Mouse (Mus musculus): ENCODE measurements around the gene Tenm3. TPM values are rescaled to one million over a fixed set of nuclear protein-coding genes. Genes with fewer than 3 reads are reported as not detected.

Gene Tenm3
- total RNA-seq, 2 experiments from 2014 or later, result 62.2 to 70.6 TPM

DNA sequence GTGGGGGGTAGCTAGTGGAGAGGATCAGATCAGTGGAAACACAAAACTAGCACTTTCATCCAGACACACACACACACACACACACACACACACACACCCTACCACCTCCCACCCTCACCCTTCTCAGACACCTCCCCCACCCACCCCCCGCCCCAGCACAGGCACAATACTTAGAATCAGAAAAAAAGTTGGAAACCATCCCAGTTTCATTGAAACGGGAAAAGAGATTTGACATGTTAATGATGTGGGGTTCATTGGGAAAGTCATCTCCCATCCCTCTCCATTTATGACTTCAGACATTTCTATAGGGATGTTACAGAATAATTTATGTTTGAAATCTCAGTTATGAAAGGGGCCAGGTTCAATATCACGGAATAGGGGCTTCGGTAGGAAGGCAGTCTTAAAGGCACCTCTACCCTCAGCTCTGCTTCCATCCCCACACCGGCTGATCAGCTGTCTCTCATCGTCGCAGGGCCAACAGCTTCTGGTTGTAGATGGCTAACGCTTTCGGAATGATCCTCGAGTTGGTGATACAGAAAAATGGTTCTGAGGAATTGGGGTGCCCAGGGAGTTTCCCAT is 231.7 kb downstream of the Tenm3 start:
- DNase-seq (ENCODE audit: low spot score in 2 of 2), result no peak
- intact Hi-C loops (cut with DNase I), result no loop called here

DNA sequence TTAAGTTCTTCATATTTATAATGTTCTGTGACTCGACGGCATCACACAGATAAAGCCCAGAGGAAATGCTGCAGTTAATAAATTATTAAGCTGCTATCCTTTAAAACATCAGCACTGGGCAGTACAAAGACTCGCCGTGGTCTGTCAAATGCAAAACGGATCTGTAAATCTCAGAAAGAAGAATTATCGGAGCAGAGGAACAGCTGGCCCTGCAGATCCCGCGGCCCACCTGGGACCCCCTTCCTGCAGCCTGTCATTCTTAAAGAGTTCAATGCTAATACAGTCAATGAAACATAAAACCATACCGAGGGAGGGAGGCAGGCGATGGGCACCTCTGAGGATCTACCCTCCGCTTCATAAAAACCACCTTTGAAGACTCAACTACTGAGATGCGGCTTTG is 232.6 kb downstream of the Tenm3 start:
- DNase-seq (ENCODE audit: low spot score in 2 of 2), result no peak
- intact Hi-C loops (cut with DNase I), result no loop called here

DNA sequence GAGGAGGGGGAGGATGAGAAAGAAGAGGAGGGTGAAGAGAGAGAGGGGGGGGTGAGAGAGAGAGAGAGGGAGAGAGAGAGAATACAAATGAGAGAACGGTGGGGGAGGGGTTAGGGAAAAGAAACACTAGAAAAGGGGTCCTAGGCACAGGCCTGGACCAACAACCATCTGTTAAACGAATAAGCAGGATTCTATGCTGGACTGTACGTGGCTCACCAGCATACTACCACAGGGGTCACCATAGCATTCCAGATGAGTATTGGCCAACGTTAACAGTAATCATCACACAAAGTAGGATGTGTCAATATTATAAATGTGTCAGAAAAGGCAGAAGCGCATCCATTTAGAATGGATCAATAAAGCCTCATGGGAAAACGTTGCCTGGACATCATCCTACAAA is 233.4 kb downstream of the Tenm3 start:
- DNase-seq (ENCODE audit: low spot score in 2 of 2), result no peak
- intact Hi-C loops (cut with DNase I), result no loop called here

DNA sequence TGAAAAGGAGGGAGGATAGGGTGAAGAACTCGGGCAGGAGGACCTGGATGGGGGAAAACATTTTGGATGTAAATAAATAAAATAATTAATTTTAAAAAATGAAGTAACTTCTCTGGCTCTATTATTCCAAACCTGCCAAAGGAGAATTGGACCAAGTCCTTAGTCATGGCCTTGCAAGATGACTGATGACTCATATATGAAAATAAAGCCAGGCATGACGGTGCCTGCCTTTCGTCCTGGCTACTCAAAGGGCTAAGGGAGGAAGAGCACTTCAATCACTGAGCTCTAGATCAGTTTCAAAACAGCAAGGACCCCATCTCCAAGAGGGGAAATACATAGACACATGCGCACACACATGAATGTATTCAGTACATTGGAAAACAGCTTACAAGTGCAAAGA is 234.1 kb downstream of the Tenm3 start:
- DNase-seq (ENCODE audit: low spot score in 2 of 2), result no peak

DNA sequence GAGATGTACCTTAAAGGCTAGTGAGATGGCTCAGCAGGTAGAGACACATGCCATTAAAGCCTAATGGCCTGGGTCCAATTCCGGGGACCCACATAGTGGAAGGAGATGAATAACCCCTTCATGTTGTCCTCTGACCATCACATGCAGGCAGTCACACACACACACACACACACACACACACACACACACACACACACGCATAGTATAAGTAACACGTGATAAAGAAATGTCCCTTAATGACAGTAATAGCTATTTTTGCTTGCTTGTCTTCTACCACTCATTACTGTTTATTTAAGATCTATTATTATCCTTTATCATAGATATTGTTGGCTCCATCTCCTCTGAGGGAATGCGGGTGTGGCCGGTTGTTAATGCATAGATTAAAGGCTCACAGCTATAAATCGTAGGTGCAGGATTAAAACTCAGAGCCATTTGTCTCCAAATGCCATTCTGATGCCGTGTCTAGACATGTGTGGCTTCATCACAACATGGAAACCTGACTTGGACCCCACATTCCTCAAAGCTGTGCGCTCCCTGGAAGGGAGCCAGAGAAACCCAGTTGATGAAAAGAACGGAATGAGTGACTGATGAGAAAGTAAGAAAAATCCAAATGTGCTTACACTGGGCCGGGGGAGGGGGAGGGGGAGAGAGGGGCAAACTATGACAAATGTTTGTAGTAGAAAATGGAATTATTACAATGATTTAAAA is 239.4 kb downstream of the Tenm3 start:
- intact Hi-C loops (cut with DNase I), result no loop called here
- DNase-seq (ENCODE audit: low spot score in 2 of 2), result no peak

More for the DNA sequence above, 234.1 kb downstream of the Tenm3 start:
- intact Hi-C loops (cut with DNase I), result no loop called here

DNA sequence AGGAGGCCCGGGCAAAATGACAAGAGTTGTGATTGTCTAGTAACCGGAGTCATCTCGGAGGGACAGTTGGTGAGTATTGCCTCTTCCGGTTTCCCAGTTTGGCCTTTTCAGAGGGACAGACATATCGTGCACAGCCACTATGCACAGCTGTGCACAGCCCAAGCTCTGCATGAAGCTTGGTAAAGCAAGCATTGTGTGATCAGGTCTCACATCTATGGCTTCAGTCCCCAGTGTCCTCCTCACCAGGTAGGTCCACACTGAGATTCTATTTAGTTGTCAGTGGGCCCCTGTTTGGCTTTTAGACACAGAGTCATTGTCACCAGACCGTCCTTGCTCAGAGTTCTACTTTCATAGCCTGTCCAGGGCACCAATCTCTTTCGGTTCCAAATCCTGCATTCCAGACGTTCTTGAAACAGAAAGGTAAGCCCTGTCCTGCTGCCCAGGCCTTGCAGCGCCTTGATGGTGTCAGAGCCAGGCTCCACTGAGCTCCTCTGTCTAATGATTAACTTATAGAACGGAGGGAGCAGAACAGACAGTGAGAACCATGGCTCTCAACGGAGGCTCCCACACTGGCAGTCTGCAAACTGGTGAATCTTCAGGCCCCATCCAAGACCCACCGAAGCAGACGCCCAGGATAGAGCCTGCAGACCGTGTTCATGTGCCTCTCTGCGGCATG is 240.4 kb downstream of the Tenm3 start:
- intact Hi-C loops (cut with DNase I), result no loop called here
- DNase-seq (ENCODE audit: low spot score in 2 of 2), result no peak

DNA sequence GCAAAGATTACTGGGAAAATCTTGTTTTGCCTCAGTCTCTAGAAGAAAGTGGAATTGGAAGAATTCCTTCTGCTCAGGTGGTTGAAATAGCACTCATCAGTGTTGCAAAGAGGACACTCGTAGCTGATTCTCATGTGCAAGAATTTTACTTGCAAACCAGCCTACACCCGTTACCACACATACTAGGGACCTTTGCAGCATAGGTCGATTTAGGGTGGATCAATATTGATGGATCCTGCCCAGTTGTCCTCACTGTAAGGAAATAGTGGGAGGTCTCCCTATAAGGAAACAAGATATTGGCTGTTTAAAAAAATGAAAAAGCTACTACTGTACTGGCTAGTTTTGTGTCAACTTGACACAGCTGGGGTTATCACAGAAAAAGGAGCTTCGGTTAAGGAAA is 242.1 kb downstream of the Tenm3 start:
- intact Hi-C loops (cut with DNase I), result no loop called here
- DNase-seq (ENCODE audit: low spot score in 2 of 2), result no peak

DNA sequence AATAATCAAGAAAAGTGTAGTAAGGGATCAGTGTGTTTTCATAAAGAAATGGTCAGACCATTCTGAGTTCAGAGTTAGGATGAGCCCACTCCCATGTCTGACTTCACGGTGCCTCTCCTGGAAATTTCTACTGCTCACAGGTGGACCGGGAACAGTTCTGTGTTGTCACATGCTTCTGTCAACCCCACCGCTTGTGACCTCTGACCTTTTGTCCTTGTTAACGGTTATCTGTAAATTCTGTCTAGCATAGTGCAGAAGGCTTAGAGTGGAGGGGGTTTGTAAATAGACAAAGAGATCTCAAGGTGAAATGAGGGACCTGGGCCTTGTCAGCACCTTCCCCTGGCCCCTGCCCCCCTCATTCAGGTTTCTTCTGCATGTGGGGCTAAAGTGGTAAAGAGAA is 244.7 kb downstream of the Tenm3 start:
- intact Hi-C loops (cut with DNase I), result no loop called here
- DNase-seq (ENCODE audit: low spot score in 2 of 2), result no peak

DNA sequence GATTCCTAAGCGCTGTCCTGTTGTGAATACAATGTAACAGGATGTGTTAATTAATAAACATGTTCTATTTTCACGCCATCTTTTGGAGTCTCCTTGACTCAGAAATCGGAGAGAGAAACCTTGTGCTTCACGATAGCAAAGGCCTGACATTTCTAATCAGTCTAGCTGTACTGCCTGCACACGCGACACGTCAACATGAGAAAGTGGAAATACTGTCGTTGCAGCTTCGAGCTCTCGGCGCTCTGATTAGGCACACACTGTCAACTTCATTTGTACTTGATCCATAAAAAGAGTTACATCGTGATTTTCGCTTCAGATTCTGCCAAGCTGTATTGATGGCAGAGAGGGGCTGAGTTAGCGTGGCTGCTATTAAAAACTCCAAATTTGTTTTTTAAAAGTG is 247.4 kb downstream of the Tenm3 start:
- no peak for DNase-seq (ENCODE audit: low spot score in 2 of 2)
- intact Hi-C loops (cut with DNase I), result no loop called here

DNA sequence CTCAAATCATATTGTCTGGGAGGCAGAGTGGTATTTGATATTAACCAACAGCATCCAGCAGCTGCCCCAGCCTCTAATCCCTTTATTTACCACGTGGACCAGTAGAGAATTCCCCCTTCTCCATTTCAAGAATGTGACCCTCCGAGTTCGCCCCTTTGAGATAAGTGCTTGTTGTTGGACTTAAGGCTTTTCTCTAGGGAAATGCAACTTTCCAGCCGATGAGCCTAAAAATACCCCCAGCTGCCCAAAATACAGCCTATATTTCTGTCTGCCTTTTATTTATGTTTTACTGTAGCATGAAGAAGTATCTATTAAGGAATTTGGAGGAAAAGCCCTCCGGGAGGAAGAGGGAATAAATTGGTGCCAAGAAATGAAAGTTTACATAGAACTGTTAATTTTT is 251.9 kb downstream of the Tenm3 start:
- intact Hi-C loops (cut with DNase I), result no loop called here
- no peak for DNase-seq (ENCODE audit: low spot score in 2 of 2)

DNA sequence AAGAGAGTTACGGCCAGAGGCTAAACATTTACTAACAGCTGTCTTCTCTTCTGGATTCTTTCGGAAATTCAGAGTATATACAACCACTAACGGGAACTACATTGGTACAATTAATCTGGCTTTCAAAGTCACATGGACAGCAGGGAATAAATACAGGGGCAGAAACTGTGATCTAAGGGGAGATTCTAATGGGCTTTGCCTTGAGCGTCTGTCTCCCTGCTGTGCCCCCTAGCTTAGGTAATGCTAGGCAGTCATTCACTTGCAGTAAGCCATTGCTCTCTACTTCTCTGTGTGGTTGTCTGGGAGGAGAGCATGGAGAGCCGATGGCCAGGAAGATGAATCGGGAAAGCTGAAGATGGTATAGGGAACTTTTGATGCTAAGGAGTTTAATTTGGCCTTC is 264.0 kb downstream of the Tenm3 start:
- no peak for DNase-seq (ENCODE audit: low spot score in 2 of 2)
- intact Hi-C loops (cut with DNase I), result no loop called here

DNA sequence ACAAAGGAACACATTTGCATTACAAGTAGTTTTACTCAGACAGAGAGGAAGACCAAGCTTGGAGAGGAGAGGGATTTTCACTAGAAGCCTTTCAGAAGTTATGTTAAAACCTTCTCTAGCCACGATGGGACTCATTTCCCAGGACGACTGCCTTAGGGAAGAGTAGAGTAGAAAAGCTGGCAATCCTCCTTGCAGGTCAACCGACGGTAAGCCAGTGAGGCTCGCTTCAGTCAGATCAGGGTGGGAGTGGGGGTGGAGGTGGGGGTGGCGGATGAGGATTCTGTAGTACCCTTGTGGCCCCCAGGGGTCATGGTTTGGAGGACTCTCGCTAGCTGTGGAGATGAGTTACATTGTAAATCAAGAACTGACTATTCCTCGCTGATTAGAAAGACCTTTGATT is 264.6 kb downstream of the Tenm3 start:
- DNase-seq (ENCODE audit: low spot score in 2 of 2), result no peak
- intact Hi-C loops (cut with DNase I), result no loop called here

DNA sequence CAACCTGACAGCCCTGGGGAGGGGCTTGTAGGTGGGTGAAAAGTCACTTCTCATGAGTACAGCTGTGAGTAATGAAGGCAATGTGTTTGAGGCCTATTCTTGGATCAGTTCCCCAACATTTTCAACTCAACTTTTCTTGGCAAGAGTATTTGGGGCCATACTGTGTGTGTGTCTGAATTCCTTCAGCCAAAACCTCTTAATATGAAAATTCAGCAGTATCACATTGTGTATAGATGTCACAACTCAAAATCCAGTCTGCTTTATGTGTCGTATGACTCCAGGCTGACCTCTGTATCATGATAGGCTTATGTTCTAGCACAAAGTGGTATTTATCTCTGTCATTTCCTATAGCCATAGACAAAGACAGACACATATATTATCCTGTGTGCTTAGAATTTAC is 270.8 kb downstream of the Tenm3 start:
- intact Hi-C loops (cut with DNase I), result no loop called here
- no peak for DNase-seq (ENCODE audit: low spot score in 2 of 2)

DNA sequence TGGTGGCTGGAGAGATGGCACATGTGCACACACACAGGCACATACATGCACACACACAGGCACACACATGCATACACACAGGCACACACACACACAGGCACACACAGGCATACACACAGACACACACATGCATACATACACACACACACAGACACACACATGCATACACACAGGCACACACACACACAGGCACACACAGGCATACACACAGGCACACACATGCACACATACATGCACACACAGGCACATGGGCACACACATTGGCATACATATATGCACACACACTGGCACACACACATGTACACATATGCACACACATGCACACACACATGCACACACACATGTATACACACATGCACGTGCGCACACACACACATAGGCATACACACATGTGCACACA is 271.4 kb downstream of the Tenm3 start:
- no peak for DNase-seq (ENCODE audit: low spot score in 2 of 2)
- intact Hi-C loops (cut with DNase I), result no loop called here

DNA sequence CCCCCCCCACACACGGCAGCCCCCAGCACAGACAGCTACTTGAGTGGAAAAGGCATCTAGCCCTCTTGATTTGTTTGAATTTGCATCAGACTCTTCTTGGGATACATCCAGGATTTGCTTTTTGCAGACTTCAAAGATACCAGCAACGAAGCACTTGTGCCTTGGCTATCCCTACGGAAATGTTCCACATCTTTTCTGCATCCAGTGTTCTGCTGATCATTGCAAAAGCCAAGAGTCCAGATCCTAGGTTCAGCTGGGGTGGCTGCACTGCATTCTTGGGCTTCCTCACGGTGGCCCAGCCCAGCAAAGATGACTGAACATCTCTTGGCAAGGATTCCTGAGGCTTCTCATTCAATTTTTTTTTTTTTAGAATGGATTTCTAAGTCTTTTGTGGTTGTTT is 275.1 kb downstream of the Tenm3 start:
- intact Hi-C loops (cut with DNase I), result no loop called here
- no peak for DNase-seq (ENCODE audit: low spot score in 2 of 2)

DNA sequence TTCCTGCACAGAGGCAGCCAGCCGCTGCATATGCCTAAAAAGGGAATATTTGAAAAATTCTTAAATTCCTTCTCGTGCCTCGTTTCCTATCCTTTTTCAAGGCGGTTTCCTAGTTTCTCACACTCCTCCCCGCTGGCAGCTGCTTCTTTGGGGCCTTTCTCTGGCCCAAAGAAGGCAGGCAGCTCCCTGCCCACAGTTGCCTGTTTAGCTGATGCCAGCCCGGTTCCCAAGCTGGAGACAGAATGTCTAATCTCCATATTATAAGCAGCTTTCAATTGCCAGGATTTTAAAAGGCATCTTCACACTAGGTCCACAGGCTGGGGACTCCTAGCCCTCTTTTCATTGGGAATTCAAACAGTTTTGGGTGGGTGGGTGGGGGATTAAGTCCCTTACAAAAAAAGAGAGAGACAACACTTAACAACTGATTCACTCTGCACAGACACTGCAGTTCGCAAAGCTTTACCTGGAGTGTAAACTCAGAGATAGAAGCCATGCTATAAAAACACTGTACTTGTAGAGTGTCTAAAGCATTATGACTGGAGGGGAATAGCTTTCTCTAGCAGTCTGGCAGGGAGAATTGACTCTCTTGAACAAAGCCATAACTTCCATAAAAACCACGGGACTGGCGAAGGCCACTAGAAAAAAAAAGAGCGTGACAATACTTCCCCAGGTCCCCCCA is 275.7 kb downstream of the Tenm3 start:
- DNase-seq (ENCODE audit: low spot score in 2 of 2), result peak in 1 of 2 experiments; percentile 77
- intact Hi-C loops (cut with DNase I), result no loop called here

DNA sequence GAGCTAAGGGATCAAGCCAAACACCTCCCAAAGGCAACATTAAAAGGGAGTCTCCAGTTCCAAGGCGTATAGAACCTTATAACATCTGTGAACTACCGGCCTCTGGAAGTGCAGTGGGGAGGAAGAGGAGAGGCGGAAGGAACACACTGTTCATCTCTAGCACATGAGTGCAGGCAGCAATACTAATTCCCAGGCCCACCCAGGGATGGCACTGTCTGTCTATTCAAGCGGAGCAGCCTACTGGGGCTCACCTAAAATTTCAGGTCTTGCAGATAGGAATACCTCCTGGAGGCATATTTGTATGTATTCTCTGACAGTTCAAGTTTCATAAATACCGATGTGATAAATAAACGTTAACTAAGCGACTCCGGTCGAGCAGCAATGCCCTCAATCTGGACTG is 283.5 kb downstream of the Tenm3 start:
- intact Hi-C loops (cut with DNase I), result no loop called here
- DNase-seq (ENCODE audit: low spot score in 2 of 2), result no peak

DNA sequence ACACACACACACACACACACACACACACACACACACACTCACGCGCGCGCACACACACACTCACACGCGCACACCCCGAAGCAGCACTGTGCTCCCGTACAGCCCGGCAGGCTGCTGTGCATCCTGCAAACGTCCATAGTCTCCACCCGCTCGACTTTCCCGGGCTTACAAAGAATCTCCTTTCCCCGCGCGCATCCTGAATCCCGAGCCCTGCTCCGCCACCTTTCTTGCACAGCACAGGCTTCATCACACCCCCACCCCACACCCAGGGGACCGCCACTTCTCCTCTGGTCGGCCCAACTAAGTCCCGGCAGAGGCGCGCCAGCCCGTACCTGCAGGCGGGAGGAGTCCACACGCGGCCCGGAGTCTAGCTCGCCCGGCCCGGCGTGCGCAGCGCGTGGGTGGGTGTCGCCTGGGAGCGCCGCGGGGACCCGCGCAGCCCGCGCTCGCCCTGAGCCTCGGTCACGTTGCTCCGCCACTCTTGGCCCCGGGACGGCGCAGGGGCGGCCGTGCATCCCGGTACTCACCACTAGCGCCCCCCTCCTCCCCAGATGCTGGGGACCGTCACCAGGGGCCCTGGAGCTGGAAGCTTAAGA is 288.1 kb downstream of the Tenm3 start:
- intact Hi-C loops (cut with DNase I), result loop anchor here (5.0 to 10.0 kb wide), 3 partner anchors 243 to 331 kb away; partner anchors contain the start of gene Tenm3

DNA sequence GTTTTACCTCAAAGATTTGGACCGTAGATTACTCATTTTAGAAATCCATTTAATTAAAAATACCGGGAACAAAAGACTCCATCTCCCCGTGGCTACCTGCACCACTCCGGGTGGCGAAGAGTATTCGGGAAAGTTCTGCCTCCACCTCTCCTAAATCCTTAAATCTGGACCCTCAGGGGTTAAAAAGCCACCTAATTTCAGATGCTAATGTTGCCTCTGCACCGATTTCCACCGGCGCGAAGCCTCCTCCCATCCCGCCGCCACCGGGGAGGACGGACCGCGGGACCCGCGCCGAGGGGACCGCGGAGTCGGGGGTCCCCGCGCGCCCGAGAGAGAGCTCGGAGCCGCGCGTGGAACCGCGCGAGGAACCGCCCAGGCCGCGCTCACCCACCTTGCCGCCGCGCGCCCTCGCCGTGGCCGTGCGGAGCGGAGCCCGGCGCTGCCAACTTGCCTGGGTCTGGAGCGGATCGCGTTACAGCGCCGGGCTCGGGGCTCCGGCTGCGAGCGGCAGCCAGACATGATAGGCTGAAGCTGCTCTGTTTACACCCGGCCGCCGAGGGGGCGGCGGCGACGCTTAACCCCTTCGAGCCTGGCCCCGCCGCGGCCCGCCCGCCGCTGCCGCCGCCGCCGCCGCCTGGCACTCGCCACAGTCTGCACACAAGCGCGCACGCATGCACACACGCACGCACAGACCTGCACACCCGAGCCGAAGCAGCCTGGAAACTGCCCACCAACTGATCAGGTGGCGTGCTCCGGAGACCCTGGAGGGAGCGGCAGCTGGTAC is 288.8 kb downstream of the Tenm3 start:
- DNase-seq (ENCODE audit: low spot score in 2 of 2), result peak; percentile 75 to 78
- intact Hi-C loops (cut with DNase I), result loop anchor here (5.0 to 10.0 kb wide), 3 partner anchors 243 to 330 kb away; partner anchors contain the start of gene Tenm3

More for the DNA sequence above, 288.1 kb downstream of the Tenm3 start:
- DNase-seq (ENCODE audit: low spot score in 2 of 2), result peak; percentile 66

All from left cerebral cortex, postnatal 25 days (tissue).